Mouse (Mus musculus): ENCODE data around the gene Depp1. TPM values are rescaled to one million over a fixed set of nuclear protein-coding genes. Genes with fewer than 3 reads are reported as not detected.

Gene Depp1
- polyA plus RNA-seq, 1 experiment, result 12.0 TPM

GRCm38 (mm10) chr6:116679563-116680288 is 29.3 kb downstream of the Depp1 start:
- Histone ChIP-seq H3K36me3 (ENCODE audit: control insufficient read depth, insufficient read depth) (no peaks in the 10 kb centered on the region), H3K27me3 (ENCODE audit: control insufficient read depth, insufficient read depth, insufficient read length) (no peaks in the 10 kb centered on the region), H3K4me2 (ENCODE audit: low read depth) (no peak overlapping the region), H3K4me3 (no peak overlapping the region), H3ac (ENCODE audit: control insufficient read depth, insufficient read length) (no peak overlapping the region), H3K79me2 (ENCODE audit: control insufficient read depth, insufficient read depth) (no peaks in the 10 kb centered on the region)
- TF ChIP-seq SRF (IDR thresholded peaks at IDR 0.05; ENCODE audit: control insufficient read depth, insufficient read length, low read depth), result no peak
- no peak for TF ChIP-seq POLR2AphosphoS2 (IDR thresholded peaks at IDR 0.05; ENCODE audit: insufficient read length, low read depth)
- TF ChIP-seq TCF12 (IDR thresholded peaks at IDR 0.05; ENCODE audit: insufficient read depth, poor library complexity, severe bottlenecking), result no peak
- TF ChIP-seq MYOD1 (IDR thresholded peaks at IDR 0.05; ENCODE audit: control insufficient read depth in 1 of 3, insufficient read length in 2 of 3, low read depth in 2 of 3), result peak in 2 of 3 experiments; percentile 41 to 70
- no peak for TF ChIP-seq REST (IDR thresholded peaks at IDR 0.05; ENCODE audit: insufficient read depth, insufficient read length)
- TF ChIP-seq MYOG (IDR thresholded peaks at IDR 0.05; ENCODE audit: control insufficient read depth in 1 of 3, insufficient read depth in 1 of 3, insufficient read length in 2 of 3, low read depth in 2 of 3), result peak in 1 of 3 experiments; percentile 79

DNA sequence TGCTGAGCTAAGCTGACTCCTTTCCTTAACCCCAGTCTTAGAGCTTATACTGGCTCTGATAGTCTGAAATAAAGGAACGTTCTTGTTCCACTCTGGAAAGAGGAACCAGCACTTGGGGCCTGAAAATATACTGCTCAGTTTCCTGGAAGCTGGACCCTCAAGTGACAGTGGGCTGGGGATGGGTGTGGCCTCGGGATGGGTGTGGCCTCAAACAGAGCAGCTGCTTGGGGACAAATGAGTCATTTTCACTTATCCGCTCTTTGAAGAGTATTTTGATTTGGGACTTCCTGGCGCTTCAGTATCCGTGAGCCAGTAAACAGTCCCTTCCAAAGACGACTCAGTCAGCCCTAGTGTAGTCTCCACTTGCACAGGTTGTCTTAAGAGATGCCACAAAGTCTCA is 31.9 kb downstream of the Depp1 start:
- H3K27me3 ChIP-seq (ENCODE audit: control insufficient read depth, insufficient read depth, insufficient read length), result no peaks in the 10 kb centered on the region
- H3ac ChIP-seq (ENCODE audit: control insufficient read depth, insufficient read length), result no peak overlapping the region
- peak overlapping the region; percentile 27 for H3K4me2 ChIP-seq (ENCODE audit: low read depth)
- H3K4me3 ChIP-seq, result no peak overlapping the region
- H3K79me2 ChIP-seq (ENCODE audit: control insufficient read depth, insufficient read depth), result no peaks in the 10 kb centered on the region
- TF ChIP-seq CEBPB (IDR thresholded peaks at IDR 0.05; ENCODE audit: insufficient read depth, poor library complexity, severe bottlenecking) (no peak), POLR2A (IDR thresholded peaks at IDR 0.05; ENCODE audit: insufficient read length, low read depth) (no peak), TCF3 (IDR thresholded peaks at IDR 0.05; ENCODE audit: insufficient read length, low read depth) (no peak), USF1 (IDR thresholded peaks at IDR 0.05; ENCODE audit: low read depth) (no peak), MYOD1 (IDR thresholded peaks at IDR 0.05; ENCODE audit: control insufficient read depth in 1 of 3, insufficient read length in 2 of 3, low read depth in 2 of 3) (peak in 1 of 3 experiments; percentile 49), E2F4 (IDR thresholded peaks at IDR 0.05; ENCODE audit: insufficient read depth) (no peak), MYOG (IDR thresholded peaks at IDR 0.05; ENCODE audit: control insufficient read depth in 1 of 3, insufficient read depth in 1 of 3, insufficient read length in 2 of 3, low read depth in 2 of 3) (peak in 1 of 3 experiments; percentile 63)
- H3K36me3 ChIP-seq (ENCODE audit: control insufficient read depth, insufficient read depth), result no peaks in the 10 kb centered on the region

- Histone ChIP-seq H3K79me2 (ENCODE audit: control insufficient read depth, insufficient read depth) (no peaks in the 10 kb centered on the region), H3K4me3 (no peak overlapping the region), H3K4me2 (ENCODE audit: low read depth) (no peak overlapping the region), H3K36me3 (ENCODE audit: control insufficient read depth, insufficient read depth) (no peaks in the 10 kb centered on the region), H3ac (ENCODE audit: control insufficient read depth, insufficient read length) (no peak overlapping the region), H3K27me3 (ENCODE audit: control insufficient read depth, insufficient read depth, insufficient read length) (no peaks in the 10 kb centered on the region)
- TF ChIP-seq TCF3 (IDR thresholded peaks at IDR 0.05; ENCODE audit: insufficient read length, low read depth), result no peak
- no peak for TF ChIP-seq TCF12 (IDR thresholded peaks at IDR 0.05; ENCODE audit: insufficient read depth, poor library complexity, severe bottlenecking)
- TF ChIP-seq MAX (IDR thresholded peaks at IDR 0.05; ENCODE audit: low read depth), result no peak
- TF ChIP-seq SRF (IDR thresholded peaks at IDR 0.05; ENCODE audit: control insufficient read depth, insufficient read length, low read depth), result no peak
- no peak for TF ChIP-seq USF1 (IDR thresholded peaks at IDR 0.05; ENCODE audit: low read depth)
- TF ChIP-seq POLR2AphosphoS2 (IDR thresholded peaks at IDR 0.05; ENCODE audit: insufficient read length, low read depth), result no peak
- no peak for TF ChIP-seq POLR2A (IDR thresholded peaks at IDR 0.05; ENCODE audit: insufficient read length, low read depth)
- TF ChIP-seq E2F4 (IDR thresholded peaks at IDR 0.05; ENCODE audit: insufficient read depth), result no peak
- no peak for TF ChIP-seq MYOD1 (IDR thresholded peaks at IDR 0.05; ENCODE audit: control insufficient read depth in 1 of 3, insufficient read length in 2 of 3, low read depth in 2 of 3)
- no peak for TF ChIP-seq MYOG (IDR thresholded peaks at IDR 0.05; ENCODE audit: control insufficient read depth in 1 of 3, insufficient read depth in 1 of 3, insufficient read length in 2 of 3, low read depth in 2 of 3)
- no peak for TF ChIP-seq REST (IDR thresholded peaks at IDR 0.05; ENCODE audit: insufficient read depth, insufficient read length)
- no peak for TF ChIP-seq CEBPB (IDR thresholded peaks at IDR 0.05; ENCODE audit: insufficient read depth, poor library complexity, severe bottlenecking)
These were observed 43.2 kb downstream of the Depp1 start for GRCm38 (mm10) chr6:116693639-116694038.

- Histone ChIP-seq H3K4me3 (no peak overlapping the region), H3ac (ENCODE audit: control insufficient read depth, insufficient read length) (no peak overlapping the region), H3K27me3 (ENCODE audit: control insufficient read depth, insufficient read depth, insufficient read length) (no peaks in the 10 kb centered on the region), H3K36me3 (ENCODE audit: control insufficient read depth, insufficient read depth) (no peaks in the 10 kb centered on the region), H3K4me2 (ENCODE audit: low read depth) (no peak overlapping the region), H3K79me2 (ENCODE audit: control insufficient read depth, insufficient read depth) (no peaks in the 10 kb centered on the region)
- no peak for TF ChIP-seq REST (IDR thresholded peaks at IDR 0.05; ENCODE audit: insufficient read depth, insufficient read length)
- no peak for TF ChIP-seq POLR2A (IDR thresholded peaks at IDR 0.05; ENCODE audit: insufficient read length, low read depth)
- TF ChIP-seq USF1 (IDR thresholded peaks at IDR 0.05; ENCODE audit: low read depth), result no peak
- no peak for TF ChIP-seq TCF3 (IDR thresholded peaks at IDR 0.05; ENCODE audit: insufficient read length, low read depth)
- TF ChIP-seq MYOD1 (IDR thresholded peaks at IDR 0.05; ENCODE audit: control insufficient read depth in 1 of 3, insufficient read length in 2 of 3, low read depth in 2 of 3), result no peak
- no peak for TF ChIP-seq POLR2AphosphoS2 (IDR thresholded peaks at IDR 0.05; ENCODE audit: insufficient read length, low read depth)
- TF ChIP-seq SRF (IDR thresholded peaks at IDR 0.05; ENCODE audit: control insufficient read depth, insufficient read length, low read depth), result no peak
- TF ChIP-seq CEBPB (IDR thresholded peaks at IDR 0.05; ENCODE audit: insufficient read depth, poor library complexity, severe bottlenecking), result no peak
- no peak for TF ChIP-seq MAX (IDR thresholded peaks at IDR 0.05; ENCODE audit: low read depth)
- no peak for TF ChIP-seq TCF12 (IDR thresholded peaks at IDR 0.05; ENCODE audit: insufficient read depth, poor library complexity, severe bottlenecking)
- TF ChIP-seq E2F4 (IDR thresholded peaks at IDR 0.05; ENCODE audit: insufficient read depth), result no peak
- no peak for TF ChIP-seq MYOG (IDR thresholded peaks at IDR 0.05; ENCODE audit: control insufficient read depth in 1 of 3, insufficient read depth in 1 of 3, insufficient read length in 2 of 3, low read depth in 2 of 3)
These were observed 43.9 kb downstream of the Depp1 start for GRCm38 (mm10) chr6:116694346-116694745.

Measured in myocyte (in vitro differentiated cells).